ENCODE assay signal across 8 mouse cellular contexts in the genomic region with DNA sequence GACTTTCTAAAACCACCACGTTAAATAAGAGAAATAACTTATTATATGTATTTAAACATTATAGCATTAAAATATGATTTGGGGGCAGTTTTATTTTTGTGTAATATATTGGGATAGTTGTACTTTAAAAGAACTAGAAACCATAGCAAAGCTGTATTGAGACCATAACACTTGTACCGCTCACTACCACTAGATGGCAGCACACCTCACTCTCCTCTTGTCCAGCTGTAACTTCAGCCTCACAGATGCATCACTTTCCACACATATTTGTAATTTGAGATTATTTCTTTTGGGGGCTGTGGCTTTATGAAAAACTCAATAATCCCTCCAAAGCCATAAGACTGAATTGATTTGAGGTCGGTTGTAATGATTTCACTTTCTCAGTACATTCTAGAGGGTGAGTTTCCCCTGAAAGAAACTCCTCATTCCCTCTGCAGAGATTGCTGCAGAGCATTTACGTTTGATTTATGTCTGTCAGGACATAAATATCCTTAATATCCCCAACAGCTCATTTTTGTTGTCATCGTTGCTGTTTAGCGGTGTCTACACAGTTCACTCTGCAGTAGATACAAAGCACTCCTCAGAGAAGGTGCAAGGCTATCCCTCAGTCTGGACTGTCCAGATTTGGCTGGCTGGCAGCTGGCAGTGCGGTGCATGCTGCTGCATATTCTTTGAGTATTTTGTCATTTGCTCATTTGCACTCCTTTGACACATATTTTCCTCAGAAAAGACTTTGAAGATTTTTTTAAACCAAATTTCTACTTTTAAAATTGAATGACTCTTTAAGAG.
DNase-seq lines count a peak whose midpoint lies in the region; ATAC-seq and TF ChIP-seq lines count a peak whose summit lies in the region.
"Had no signal": no experiment of that assay in that cellular context is flagged by ENCODE, and none has a peak within 500 bp of the region (broad histone marks: within the 10 kb centered on the region; RNA-seq: fewer than 3 reads in every experiment).

No protein-coding gene starts in this region.

- H3K9ac ChIP-seq in ES-E14 (ENCODE audit: insufficient read depth, low read depth, low read length, poor library complexity, severe bottlenecking): no peak overlapping the region

- no peak overlapping the region for H3K4me3 ChIP-seq in ES-E14 (ENCODE audit: insufficient read depth in 1 of 2, low read depth in 1 of 2, low read length in 2 of 2, poor library complexity in 1 of 2, severe bottlenecking in 1 of 2)

- intact Hi-C loops in heart, postnatal 14 days (cut with DNase I): loop anchor here (5.0 to 10.0 kb wide), 2 partner anchors 158 to 1570 kb away; no protein-coding TSS in a partner anchor

- no peaks in the 10 kb centered on the region for H3K4me1 ChIP-seq in ES-E14 (ENCODE audit: control insufficient read depth in 2 of 2, insufficient read depth in 2 of 2, low read length in 2 of 2, poor library complexity in 1 of 2)

- peak; percentile 58; the same call in 1 of the 2 replicates for ATAC-seq in neutrophil, adult 5-6 weeks (ENCODE audit: extremely low read depth, insufficient number of reproducible peaks, low FRiP score, poor library complexity, severe bottlenecking)

- no peaks in the 10 kb centered on the region for H3K36me3 ChIP-seq in ES-E14 (ENCODE audit: control insufficient read depth, insufficient read depth, low read length, poor library complexity, severe bottlenecking)

- in situ Hi-C loops in ES-E14 (cut with MboI; ENCODE audit: low sequenced_read_pairs in 2 of 2, unreplicated experiment in 2 of 2): no loop called here

- H3K27ac ChIP-seq in ES-E14 (ENCODE audit: insufficient read depth, low read depth, low read length, poor library complexity, severe bottlenecking): no peak overlapping the region
- H3K27ac ChIP-seq: macrophage had no signal

- no peaks in the 10 kb centered on the region for H3K9me3 ChIP-seq in ES-E14 (ENCODE audit: control insufficient read depth, insufficient read depth, low read depth, low read length)

- DNase-seq in ES-E14 (ENCODE audit: low read depth, low spot score): peak; percentile 38
- DNase-seq in adrenal gland, adult 18-20 months (ENCODE audit: low spot score in 2 of 2): peak; percentile 37 to 44
- peak; percentile 83 for DNase-seq in embryo, embryonic 10.5 days (ENCODE audit: low spot score)
- peak; percentile 49 to 67 for DNase-seq in heart, postnatal 14 days
- DNase-seq in kidney, postnatal 4 days: peak; percentile 78 to 80
- peak; percentile 1 to 6 for DNase-seq in lung, adult 18-20 months

TF ChIP-seq in ES-E14, 5 proteins besides CTCF, POLR2A, EP300 and RAD21:
- TF ChIP-seq CHD2 (IDR thresholded peaks at IDR 0.05; ENCODE audit: low read depth, low read length): no peak
- TF ChIP-seq ZC3H11A (IDR thresholded peaks at IDR 0.05; ENCODE audit: borderline replicate concordance, low read depth, low read length): peak; percentile 49; the same call in 1 of the 2 replicates
TF ChIP-seq in ES-E14: peak in this region for 1.

Comparison
In these comparisons a context has a peak if more than half of its experiments do, and no peak if none do; other contexts are left out.
1. DNase-seq: peak in every context shown above with its lines; median percentile 83 in embryo, embryonic 10.5 days; 79 in kidney, postnatal 4 days; 58 in heart, postnatal 14 days; 40 in adrenal gland, adult 18-20 months; 38 in ES-E14; 4 in lung, adult 18-20 months.